Mouse (Mus musculus) colon, adult 2 months (tissue): Measurements from ENCODE around the gene Serpina1b. TPM values are rescaled to one million over a fixed set of nuclear protein-coding genes. Genes with fewer than 3 reads are reported as not detected.

Source experiments
- polyA plus RNA-seq: library from polyadenylated mRNA; depleted of rRNA; stranded (reverse); fragments of >200 nt; gene quantifications from 2 replicates; pipeline ENCODE4 v1.2.3, GENCODE M21; 2012; rRNA removed

Serpina1b gene
- 0.48 and 0.62 TPM in 2 replicates for polyA plus RNA-seq

GRCm38 (mm10) chr12:103830273-103830672 is at the start of gene Serpina1b:
Gene Serpina1b, minus strand, starts transcription at chr12:103830373.

GRCm38 (mm10) chr12:103863101-103863974 is 33.2 kb upstream of the Serpina1b start, which contains the start of gene Serpina1a:
Gene Serpina1a, minus strand, starts transcription at chr12:103863562.

GRCm38 (mm10) chr12:103773246-103773851 is 56.8 kb downstream of the Serpina1b start, which contains the start of gene Serpina1d:
Gene Serpina1d, minus strand, starts transcription at chr12:103773592.

GRCm38 (mm10) chr12:103695429-103695828 is 134.7 kb downstream of the Serpina1b start, which contains the start of gene Serpina1f:
Gene Serpina1f, minus strand, starts transcription at chr12:103695529.

Other genes with a start within 250 kb of the Serpina1b start
- 0.07 and 0.13 TPM in 2 replicates for gene Serpina10, start 198.9 kb downstream of the Serpina1b start, polyA plus RNA-seq
- not detected in 2 replicates for gene Serpina6, start 173.2 kb downstream of the Serpina1b start, polyA plus RNA-seq
- not detected in 2 replicates for gene Serpina16, start 154.2 kb downstream of the Serpina1b start, polyA plus RNA-seq
- gene Serpina1f, start 134.8 kb downstream of the Serpina1b start, polyA plus RNA-seq, result not detected in 2 replicates
- gene Serpina1d, start 56.8 kb downstream of the Serpina1b start, polyA plus RNA-seq, result 0.23 TPM in 2 replicates
- gene Serpina1a, start 33.2 kb upstream of the Serpina1b start, polyA plus RNA-seq, result 0.31 TPM in 1 of 2 replicates, not detected in the other
- gene Serpina1c, start 74.5 kb upstream of the Serpina1b start, polyA plus RNA-seq, result 0.21 and 0.30 TPM in 2 replicates
- 0.32 and 0.49 TPM in 2 replicates for gene Serpina1e, start 128.6 kb upstream of the Serpina1b start, polyA plus RNA-seq
- gene Serpina11, start 159.6 kb upstream of the Serpina1b start, polyA plus RNA-seq, result 0.09 TPM in 1 of 2 replicates, not detected in the other
- gene Serpina9, start 183.4 kb upstream of the Serpina1b start, polyA plus RNA-seq, result 0.81 and 1.5 TPM in 2 replicates
- not detected in 2 replicates for gene Serpina12, start 214.1 kb upstream of the Serpina1b start, polyA plus RNA-seq